Mouse (Mus musculus) gastrocnemius, postnatal 4 days (tissue): ENCODE results near the gene Gdpd3. TPM values are rescaled to one million over a fixed set of nuclear protein-coding genes. Genes with fewer than 3 reads are reported as not detected.

ENCODE experiments used
- DNase-seq, 2 experiments: peaks; one replicate each; pipeline ENCODE4 v3.0.0; 2021 to 2022; ENCODE audit warnings: low spot score in 2 of 2, mixed read lengths in 2 of 2
- total RNA-seq, 2 experiments: library from RNA; stranded (reverse); gene quantifications; 2 replicates each; pipeline ENCODE4 v1.2.3; 2021

The Gdpd3 gene
- total RNA-seq, 2 experiments from 2014 or later, result 4.8 to 5.1 TPM

DNA sequence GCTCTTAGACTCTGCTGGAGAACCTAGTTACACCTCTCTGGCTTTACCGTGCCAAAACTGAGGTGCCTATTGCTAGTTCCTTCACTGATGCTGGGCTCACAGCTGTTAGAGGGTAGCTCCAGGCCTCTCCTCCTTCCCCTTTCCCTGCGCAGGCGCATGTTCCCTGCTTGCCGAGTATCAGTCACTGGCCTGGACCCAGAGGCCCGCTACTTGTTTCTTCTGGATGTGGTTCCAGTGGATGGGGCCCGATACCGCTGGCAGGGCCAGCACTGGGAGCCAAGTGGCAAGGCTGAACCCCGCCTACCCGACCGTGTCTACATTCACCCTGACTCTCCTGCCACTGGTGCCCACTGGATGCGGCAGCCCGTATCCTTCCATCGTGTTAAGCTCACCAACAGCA, 16.6 kb downstream of the Gdpd3 start:
- no peak for DNase-seq

DNA sequence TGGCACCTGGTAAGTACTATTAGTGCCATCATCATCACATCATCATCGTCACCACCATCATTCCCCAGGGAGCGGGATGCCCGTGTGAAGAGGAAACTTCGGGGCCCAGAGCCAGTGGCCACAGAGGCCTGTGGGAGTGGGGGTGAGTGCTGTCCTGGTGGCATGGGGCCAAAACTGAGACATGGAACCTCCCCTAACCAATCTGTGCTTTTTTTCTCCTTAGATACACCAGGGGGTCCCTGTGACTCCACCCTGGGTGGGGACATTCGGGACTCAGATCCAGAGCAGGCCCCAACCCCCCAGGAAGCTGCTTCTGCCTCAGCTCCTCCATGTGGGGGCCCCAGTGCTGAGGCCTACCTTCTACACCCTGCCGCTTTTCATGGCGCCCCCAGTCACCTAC, 18.3 kb downstream of the Gdpd3 start:
- no peak for DNase-seq

DNA sequence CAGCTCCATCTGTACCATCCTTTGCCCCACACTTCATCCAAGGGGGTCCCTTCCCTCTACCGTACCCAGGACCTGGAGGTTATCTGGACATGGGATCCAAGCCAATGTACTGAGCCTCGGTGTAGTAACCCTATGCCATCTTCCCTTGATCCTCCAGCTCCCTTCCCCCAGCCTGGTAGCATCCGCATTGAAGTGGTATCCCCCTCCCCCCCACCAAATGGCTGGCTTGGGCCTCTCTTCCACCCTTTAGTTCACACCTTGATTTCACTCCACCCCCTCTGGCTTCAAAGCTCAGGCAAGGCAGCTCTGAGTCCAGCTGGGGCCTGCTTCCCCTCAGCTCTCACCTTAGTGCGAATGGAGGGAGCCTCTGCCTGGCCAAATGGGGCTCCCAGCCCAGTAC, 18.9 kb downstream of the Gdpd3 start:
- no peak for DNase-seq

DNA sequence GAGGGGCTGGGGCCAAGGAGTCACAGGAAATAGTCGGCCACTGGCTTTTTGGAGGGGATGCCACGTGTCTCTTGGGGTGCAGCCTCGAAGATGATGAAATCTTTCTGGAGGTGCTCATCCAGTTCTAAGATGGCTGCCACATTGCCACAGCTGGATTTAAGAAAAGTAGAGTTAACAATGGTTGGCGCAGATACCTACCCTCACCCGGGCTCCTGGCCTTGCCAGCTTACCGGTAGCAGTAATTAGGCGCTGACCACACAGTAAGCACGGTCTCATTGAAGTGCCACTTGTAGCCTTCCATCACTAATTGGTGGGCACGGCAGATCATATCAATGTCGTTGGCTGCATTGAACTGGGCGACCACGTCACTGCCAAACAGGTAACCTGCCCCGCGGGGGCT, 20.0 kb downstream of the Gdpd3 start:
- no peak for DNase-seq

DNA sequence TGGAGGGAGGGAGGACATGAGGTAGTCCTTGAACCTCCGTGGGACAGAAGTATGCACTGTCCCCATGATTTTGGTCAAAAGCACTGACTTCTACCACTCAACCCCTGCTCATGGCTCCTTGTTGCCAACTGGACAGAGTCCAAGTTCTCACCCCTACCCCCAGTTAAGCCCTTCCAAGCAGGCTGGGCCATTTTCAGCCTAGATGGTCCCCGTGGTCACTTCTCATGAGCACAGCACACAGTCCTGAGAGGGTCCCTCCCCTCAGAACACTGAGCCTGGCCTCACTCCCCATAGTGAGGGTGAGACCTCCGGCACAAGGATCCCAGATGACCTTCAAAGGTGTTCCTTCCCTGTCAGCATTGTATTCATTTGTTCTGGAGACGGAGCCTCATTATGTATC, 23.0 kb downstream of the Gdpd3 start:
- DNase-seq, result no peak

- DNase-seq, result peak; percentile 94 to 99
Measured at GRCm38 (mm10) chr7:126791851-126792720, 26.0 kb downstream of the Gdpd3 start, which contains the start of gene Ppp4c. Gene Ppp4c, minus strand, starts transcription at chr7:126792496.

DNA sequence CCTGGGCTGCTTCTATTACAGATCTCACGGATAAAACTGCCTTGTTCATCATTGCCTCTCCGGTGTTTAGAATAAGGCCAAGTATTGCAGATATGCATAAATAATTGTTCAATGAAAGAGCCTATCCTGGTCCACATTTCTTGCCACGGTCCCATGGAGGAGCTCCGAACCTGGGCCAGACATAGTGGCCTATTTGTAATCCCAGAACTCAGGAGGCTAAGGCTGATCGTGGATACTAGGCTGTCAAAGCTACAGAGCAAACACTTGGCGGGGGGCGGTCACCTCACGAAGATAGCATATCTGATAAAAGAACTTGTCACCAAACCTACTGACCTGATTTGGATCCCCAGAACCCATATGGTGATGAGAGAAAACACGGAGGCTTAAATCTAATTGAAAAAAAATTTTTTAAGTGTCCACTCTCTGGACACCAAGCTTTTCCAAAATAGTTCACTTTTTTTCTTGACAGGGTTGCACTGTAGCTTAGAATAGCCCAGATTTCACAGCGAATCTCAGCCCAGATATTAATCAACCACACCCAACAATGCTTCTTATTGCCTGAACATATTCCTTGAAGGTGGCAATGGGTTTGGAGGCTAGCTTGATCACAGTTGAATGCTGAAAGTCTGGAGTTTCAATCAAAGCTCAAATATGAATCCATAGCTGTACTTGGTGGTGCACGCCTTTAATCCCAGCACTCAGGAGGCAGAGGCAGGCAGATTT, 26.7 kb downstream of the Gdpd3 start:
- DNase-seq, result no peak

DNA sequence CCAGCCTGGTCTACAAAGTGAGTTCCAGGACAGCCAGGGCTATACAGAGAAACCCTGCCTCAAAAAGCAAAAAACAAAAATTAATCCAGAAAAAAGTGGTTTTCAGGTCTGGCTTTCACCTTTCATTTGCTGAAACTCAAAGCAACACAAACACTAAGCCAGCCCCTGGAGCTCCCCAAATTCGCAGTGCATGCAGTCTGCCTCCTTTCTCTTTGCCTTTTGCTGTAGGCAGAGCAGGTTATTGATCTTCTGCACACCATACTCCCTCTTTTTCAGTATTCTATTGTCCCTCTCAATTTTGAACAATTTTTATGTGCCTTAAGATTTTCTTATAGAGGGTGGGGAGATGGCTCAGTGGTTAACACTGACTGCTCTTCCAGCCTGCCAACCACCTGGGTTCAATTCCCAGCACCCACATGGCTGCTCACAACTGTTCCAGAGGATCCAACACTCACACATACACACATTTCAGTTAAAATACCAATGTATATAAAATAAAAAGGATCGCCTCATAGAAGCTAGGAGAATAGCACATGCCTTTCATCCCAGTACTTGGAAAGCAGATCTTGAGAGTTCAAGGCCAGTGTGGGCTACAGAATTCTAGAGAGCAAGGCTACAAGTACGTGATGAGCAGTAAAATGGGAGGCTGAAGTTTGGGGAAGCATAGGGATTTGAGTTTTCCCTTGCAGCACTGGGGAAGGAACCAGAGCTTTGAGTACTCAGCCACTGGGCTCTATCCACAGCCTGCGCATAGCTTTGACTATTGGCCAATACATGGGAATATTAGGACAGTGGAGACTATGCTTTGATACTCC, 27.5 kb downstream of the Gdpd3 start:
- no peak for DNase-seq

GRCm38 (mm10) chr7:126794271-126794605, 28.1 kb downstream of the Gdpd3 start:
- DNase-seq, result no peak

DNA sequence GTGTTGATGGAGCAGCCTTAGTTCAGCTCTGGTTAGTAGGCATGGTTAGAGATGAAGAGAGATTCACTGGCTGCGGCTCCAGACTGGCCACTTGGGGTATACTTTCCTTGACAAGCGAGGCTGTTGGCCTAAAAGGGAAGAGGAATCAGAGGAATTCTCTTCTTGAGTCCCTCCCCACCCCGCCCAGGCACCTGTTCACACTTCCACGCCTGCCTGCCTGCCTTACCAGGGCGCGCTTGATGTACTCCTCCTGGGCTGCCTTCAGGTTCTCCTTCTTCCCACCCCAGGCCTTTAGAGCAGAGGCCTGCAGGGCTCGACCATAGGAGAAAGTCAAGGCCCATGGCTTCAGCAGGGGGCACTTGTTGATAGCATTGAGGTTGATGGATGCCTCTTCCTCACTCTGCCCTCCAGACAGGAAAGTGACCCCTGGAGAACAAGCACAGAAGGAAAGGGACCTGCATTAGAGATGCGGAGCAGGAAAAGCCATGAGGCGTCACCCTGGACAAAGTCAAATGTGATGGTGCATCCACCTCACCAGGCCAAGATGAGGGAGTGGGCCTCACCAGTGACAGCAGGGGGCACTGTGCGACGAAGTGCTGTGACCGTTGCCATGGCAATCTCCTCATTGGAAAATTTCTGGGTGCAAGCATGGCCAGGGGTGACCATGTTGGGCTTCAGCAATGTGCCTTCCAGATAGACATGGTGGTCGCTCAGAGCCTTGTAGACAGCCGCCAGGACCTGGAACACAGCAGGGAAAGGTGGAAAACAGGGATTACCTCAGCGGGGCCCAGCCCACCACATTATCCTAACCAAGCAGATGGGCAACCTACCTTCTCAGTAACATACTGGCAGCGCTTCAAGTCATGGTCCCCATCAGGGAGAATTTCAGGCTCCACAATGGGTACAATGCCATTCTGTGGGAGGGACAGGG, 29.5 kb downstream of the Gdpd3 start:
- no peak for DNase-seq

DNA sequence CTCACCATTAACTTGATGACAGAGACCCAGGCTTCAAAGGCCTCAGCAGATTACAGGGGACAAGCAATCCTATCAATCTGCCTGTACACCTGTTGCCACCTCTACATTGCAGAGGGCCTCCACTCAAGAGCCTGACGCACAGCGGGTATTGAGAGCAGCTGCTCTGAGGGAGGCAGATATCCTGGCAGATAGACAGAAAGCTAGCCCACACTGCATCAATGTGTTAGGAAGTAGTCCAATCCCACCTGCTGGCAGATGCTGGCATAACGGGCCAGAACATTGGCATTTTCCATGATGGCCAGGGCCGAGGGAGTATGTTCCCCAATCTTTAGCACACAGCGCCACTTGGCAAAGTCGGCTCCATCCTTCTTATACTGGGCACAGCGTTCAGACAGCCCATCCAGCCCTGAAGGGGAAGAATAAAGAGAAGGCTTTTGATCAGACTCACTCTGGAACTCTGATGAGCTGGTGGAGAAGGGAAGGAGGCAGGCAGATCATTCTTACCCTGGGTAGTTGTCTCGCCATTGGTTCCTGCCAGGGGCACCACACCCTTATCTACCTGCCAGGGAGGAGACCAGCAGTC, 30.3 kb downstream of the Gdpd3 start:
- DNase-seq, result no peak

GRCm38 (mm10) chr7:126797411-126798126, 31.4 kb downstream of the Gdpd3 start, which contains the start of gene Fam57b:
Gene Fam57b, plus strand, starts transcription at chr7:126797668.
- DNase-seq, result no peak

GRCm38 (mm10) chr7:126798127-126799049, 32.3 kb downstream of the Gdpd3 start:
- DNase-seq, result no peak

GRCm38 (mm10) chr7:126799050-126799467, 32.9 kb downstream of the Gdpd3 start:
- peak; percentile 87 to 96 for DNase-seq

- DNase-seq, result peak in 1 of 2 experiments; percentile 53
Measured at GRCm38 (mm10) chr7:126799468-126800268, 33.5 kb downstream of the Gdpd3 start.

DNA sequence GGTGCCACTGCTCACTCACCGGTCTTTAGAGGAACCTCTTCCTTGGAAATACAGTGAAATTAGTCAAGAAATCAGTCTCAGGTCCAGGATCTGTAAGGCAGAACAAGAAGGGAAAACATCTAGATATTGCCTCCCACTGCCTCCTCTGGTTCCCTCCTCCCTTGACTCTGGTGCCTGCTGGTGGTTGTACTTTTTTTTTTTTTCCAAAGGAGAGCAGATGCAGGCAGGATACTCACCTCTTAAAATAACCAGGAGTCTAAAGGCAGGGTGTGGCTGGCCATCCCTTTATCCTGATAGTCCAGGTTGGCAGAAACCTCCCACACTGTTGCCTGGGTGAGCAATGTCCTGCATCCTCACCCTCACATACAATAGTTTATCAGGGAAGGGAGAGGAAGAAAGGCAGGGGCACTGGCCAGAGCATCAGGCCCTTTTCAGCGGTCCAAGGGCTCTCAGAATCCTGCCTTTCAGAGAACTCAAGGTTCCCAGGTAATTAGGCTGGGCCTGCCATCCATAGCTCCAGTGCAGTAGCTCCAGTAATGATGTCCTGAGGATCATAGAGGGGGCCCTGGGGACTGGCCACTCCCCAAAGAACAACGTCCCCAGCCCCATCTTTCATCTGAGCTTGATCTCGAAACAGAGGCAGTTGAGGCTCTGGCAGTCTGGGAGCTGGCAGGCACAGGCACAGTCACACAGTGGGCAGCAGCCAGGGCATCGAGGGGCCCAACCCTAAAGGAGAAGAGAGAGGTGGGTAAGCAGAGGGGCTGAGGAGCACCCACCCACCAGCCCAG, 34.3 kb downstream of the Gdpd3 start:
- no peak for DNase-seq

- DNase-seq, result no peak
Measured at GRCm38 (mm10) chr7:126801057-126801422, 34.9 kb downstream of the Gdpd3 start.
